Mouse (Mus musculus) limb, embryonic 13.5 days (tissue): Measurements from ENCODE around the gene Tma7. TPM values are rescaled to one million over a fixed set of nuclear protein-coding genes. Genes with fewer than 3 reads are reported as not detected.

Experiments used
- ATAC-seq: fragments of 200-750 bp; cut with Nextera tagmentation; 2 replicates; pipeline ENCODE4 v1.8.0; 2017; ENCODE audit warnings: low read depth, moderate number of reproducible peaks, moderate TSS enrichment; ENCODE audit not compliant: low FRiP score
- H3K27ac ChIP-seq: fragments of 300-500 bp; sonication (generic); 2 replicates; pipeline ENCODE4 v1.5.1; 2015; ENCODE audit warnings: inconsistent platforms, mild to moderate bottlenecking, moderate library complexity
- H3K27me3 ChIP-seq: fragments of 300-500 bp; sonication (generic); 2 replicates; pipeline ENCODE4 v1.6.1; 2015; ENCODE audit warnings: mild to moderate bottlenecking, inconsistent platforms
- H3K36me3 ChIP-seq: fragments of 300-500 bp; sonication (generic); 2 replicates; pipeline ENCODE4 v1.6.1; 2015; ENCODE audit warnings: inconsistent platforms, mild to moderate bottlenecking, moderate library complexity
- H3K4me1 ChIP-seq: fragments of 300-500 bp; sonication (generic); 2 replicates; pipeline ENCODE4 v1.6.1; 2015; ENCODE audit warnings: inconsistent platforms
- H3K4me2 ChIP-seq: fragments of 300-500 bp; sonication (generic); replicated peaks from 2 replicates; pipeline ENCODE4 v1.6.1; 2015; ENCODE audit warnings: inconsistent platforms, mild to moderate bottlenecking, moderate library complexity
- H3K4me3 ChIP-seq: fragments of 300-500 bp; sonication (generic); 2 replicates; pipeline ENCODE4 v1.5.1; 2015; ENCODE audit warnings: moderate library complexity, mild to moderate bottlenecking, inconsistent platforms
- H3K9ac ChIP-seq: fragments of 300-500 bp; sonication (generic); 2 replicates; pipeline ENCODE4 v1.6.1; 2015; ENCODE audit warnings: mild to moderate bottlenecking, inconsistent platforms
- H3K9me3 ChIP-seq: fragments of 300-500 bp; sonication (generic); 2 replicates; pipeline ENCODE4 v1.6.1; 2016; ENCODE audit warnings: inconsistent platforms
- WGBS: fragments of 180-500 bp; shearing (Covaris S2); methylation state at CpG from one replicate; pipeline ENCODE4 v1.1.7; 2015; 5-methylcytosine and 5-hydroxymethylcytosine counted together
- polyA plus RNA-seq: library from polyadenylated mRNA; unstranded; fragments of >200 nt; fragmentation: Nextera tagmentation; extraction: Ambion mirVana; gene quantifications from 2 replicates; pipeline ENCODE4 v1.2.1, GENCODE M21; 2015

The Tma7 gene
- polyA plus RNA-seq, 1 experiment from 2014 or later: 711 TPM

GRCm38 (mm10) chr9:109101933-109102445 is 19.6 kb upstream of the Tma7 start:
- H3K27me3 ChIP-seq: no peaks in the 10 kb centered on the region
- H3K4me2 ChIP-seq: no peak overlapping the region
- no peaks in the 10 kb centered on the region for H3K9me3 ChIP-seq
- no peak for ATAC-seq
- 90% methylated on average over 5 of the region's 5 CpGs for WGBS
- peaks cover 56% of the 10 kb centered on the region for H3K4me1 ChIP-seq
- H3K4me3 ChIP-seq: no peak overlapping the region
- no peak overlapping the region for H3K9ac ChIP-seq
- no peak overlapping the region for H3K27ac ChIP-seq
- peaks cover 75% of the 10 kb centered on the region for H3K36me3 ChIP-seq

GRCm38 (mm10) chr9:109100307-109100928 is 18.0 kb upstream of the Tma7 start:
- Histone ChIP-seq H3K4me2 (no peak overlapping the region), H3K9me3 (no peaks in the 10 kb centered on the region), H3K27ac (no peak overlapping the region), H3K4me1 (peaks cover 55% of the 10 kb centered on the region), H3K9ac (no peak overlapping the region), H3K36me3 (peaks cover 59% of the 10 kb centered on the region), H3K4me3 (no peak overlapping the region), H3K27me3 (no peaks in the 10 kb centered on the region)
- ATAC-seq: no peak
- WGBS: 85% methylated on average over 20 of the region's 20 CpGs

- Histone ChIP-seq H3K27ac (peak overlapping the region; percentile 100), H3K9me3 (no peaks in the 10 kb centered on the region), H3K4me3 (peak overlapping the region; percentile 75), H3K4me1 (peaks cover 53% of the 10 kb centered on the region), H3K4me2 (peak overlapping the region; percentile 87), H3K9ac (peak overlapping the region; percentile 59), H3K27me3 (no peaks in the 10 kb centered on the region), H3K36me3 (peaks cover 45% of the 10 kb centered on the region)
- 49% methylated on average over 6 of the region's 6 CpGs for WGBS
- ATAC-seq: no peak
Measured at GRCm38 (mm10) chr9:109098969-109099368, 16.6 kb upstream of the Tma7 start.

GRCm38 (mm10) chr9:109098366-109098765 is 16.0 kb upstream of the Tma7 start:
- peaks cover 58% of the 10 kb centered on the region for H3K4me1 ChIP-seq
- peak overlapping the region; percentile 75 for H3K4me3 ChIP-seq

GRCm38 (mm10) chr9:109097831-109098230 is 15.4 kb upstream of the Tma7 start:
- peak; percentile 3; the same call in 1 of the 2 replicates for ATAC-seq
- Histone ChIP-seq H3K27ac (peak overlapping the region; percentile 100), H3K27me3 (no peaks in the 10 kb centered on the region), H3K4me1 (peaks cover 62% of the 10 kb centered on the region), H3K4me2 (peak overlapping the region; percentile 87), H3K36me3 (peaks cover 37% of the 10 kb centered on the region), H3K9me3 (no peaks in the 10 kb centered on the region), H3K4me3 (peak overlapping the region; percentile 75), H3K9ac (peak overlapping the region; percentile 96; the same call in 1 of the 2 replicates)
- WGBS: 71% methylated on average over 5 of the region's 5 CpGs

More at GRCm38 (mm10) chr9:109098366-109098765, 16.0 kb upstream of the Tma7 start:
- Histone ChIP-seq H3K9ac (peak overlapping the region; percentile 59; the same call in 1 of the 2 replicates), H3K27ac (peak overlapping the region; percentile 100), H3K4me2 (peak overlapping the region; percentile 87), H3K36me3 (peaks cover 39% of the 10 kb centered on the region), H3K27me3 (no peaks in the 10 kb centered on the region), H3K9me3 (no peaks in the 10 kb centered on the region)
- 85% methylated on average over 8 of the region's 8 CpGs for WGBS
- ATAC-seq: no peak

- WGBS: 25% methylated on average over 6 of the region's 6 CpGs
- no peaks in the 10 kb centered on the region for H3K27me3 ChIP-seq
- H3K36me3 ChIP-seq: peaks cover 36% of the 10 kb centered on the region
- no peaks in the 10 kb centered on the region for H3K9me3 ChIP-seq
- peak overlapping the region; percentile 87 for H3K4me2 ChIP-seq
- peak overlapping the region; percentile 75 for H3K4me3 ChIP-seq
- peak overlapping the region; percentile 100 for H3K27ac ChIP-seq
- no peak for ATAC-seq
- H3K4me1 ChIP-seq: peaks cover 62% of the 10 kb centered on the region
- H3K9ac ChIP-seq: peak overlapping the region; percentile 96
Measured at GRCm38 (mm10) chr9:109097291-109097690, 14.9 kb upstream of the Tma7 start.

GRCm38 (mm10) chr9:109096856-109097255 is 14.5 kb upstream of the Tma7 start:
- Histone ChIP-seq H3K36me3 (peaks cover 35% of the 10 kb centered on the region), H3K4me2 (peak overlapping the region; percentile 87), H3K4me1 (peaks cover 62% of the 10 kb centered on the region), H3K27ac (peak overlapping the region; percentile 100), H3K9me3 (no peaks in the 10 kb centered on the region), H3K27me3 (no peaks in the 10 kb centered on the region), H3K4me3 (peak overlapping the region; percentile 75), H3K9ac (peak overlapping the region; percentile 96)
- ATAC-seq: no peak
- WGBS: 26% methylated on average over 6 of the region's 6 CpGs

- Histone ChIP-seq H3K9me3 (no peaks in the 10 kb centered on the region), H3K27me3 (no peaks in the 10 kb centered on the region), H3K4me3 (peak overlapping the region; percentile 75), H3K27ac (peak overlapping the region; percentile 100), H3K4me2 (peak overlapping the region; percentile 87), H3K4me1 (peaks cover 62% of the 10 kb centered on the region), H3K9ac (peak overlapping the region; percentile 96), H3K36me3 (peaks cover 35% of the 10 kb centered on the region)
- 18% methylated on average over 9 of the region's 9 CpGs for WGBS
- no peak for ATAC-seq
Measured at GRCm38 (mm10) chr9:109096251-109096661, 13.9 kb upstream of the Tma7 start.

GRCm38 (mm10) chr9:109095137-109095982 is 13.0 kb upstream of the Tma7 start, which contains the start of gene Plxnb1:
Plxnb1 (plus strand) TSS chr9:109095389.
- H3K9ac ChIP-seq: peak within 1 kb of the TSS; percentile 96
- under 1% methylated on average over 84 of the region's 102 CpGs for WGBS
- peaks cover 37% of the 10 kb centered on the region for H3K36me3 ChIP-seq
- peak within 1 kb of the TSS; percentile 87 for H3K4me2 ChIP-seq
- peak within 1 kb of the TSS; percentile 75 for H3K4me3 ChIP-seq
- peak within 1 kb of the TSS; percentile 100 for H3K27ac ChIP-seq
- peaks cover 59% of the 10 kb centered on the region for H3K4me1 ChIP-seq
- no peaks in the 10 kb centered on the region for H3K27me3 ChIP-seq
- H3K9me3 ChIP-seq: no peaks in the 10 kb centered on the region
- peak; percentile 72 for ATAC-seq

GRCm38 (mm10) chr9:109094553-109095136 is 12.3 kb upstream of the Tma7 start:
- peak; percentile 24 for ATAC-seq
- H3K36me3 ChIP-seq: peaks cover 37% of the 10 kb centered on the region
- no peaks in the 10 kb centered on the region for H3K9me3 ChIP-seq
- H3K4me2 ChIP-seq: peak overlapping the region; percentile 87
- H3K27ac ChIP-seq: peak overlapping the region; percentile 100
- WGBS: under 1% methylated on average over 21 of the region's 21 CpGs
- H3K27me3 ChIP-seq: no peaks in the 10 kb centered on the region
- H3K4me3 ChIP-seq: peak overlapping the region; percentile 75
- peaks cover 52% of the 10 kb centered on the region for H3K4me1 ChIP-seq
- peak overlapping the region; percentile 96 for H3K9ac ChIP-seq

GRCm38 (mm10) chr9:109093786-109094552 is 11.6 kb upstream of the Tma7 start:
- peak overlapping the region; percentile 96 for H3K9ac ChIP-seq
- peak overlapping the region; percentile 75 for H3K4me3 ChIP-seq
- H3K9me3 ChIP-seq: no peaks in the 10 kb centered on the region
- H3K4me2 ChIP-seq: peak overlapping the region; percentile 87
- peak overlapping the region; percentile 100 for H3K27ac ChIP-seq
- peaks cover 45% of the 10 kb centered on the region for H3K4me1 ChIP-seq
- no peaks in the 10 kb centered on the region for H3K27me3 ChIP-seq
- ATAC-seq: no peak
- H3K36me3 ChIP-seq: peaks cover 40% of the 10 kb centered on the region
- 16% methylated on average over 11 of the region's 11 CpGs for WGBS
